Mouse (Mus musculus): ENCODE measurements at regions not wholly inside any gene's neighbourhood (a gene's known extent, or its start where the extent isn't known, plus 50 kb on each side); places are given as distances from the start of the nearest gene placed in this dataset.
A peak's percentile ranks its signal among the peaks of the same experiment; 100 is the strongest.

DNA sequence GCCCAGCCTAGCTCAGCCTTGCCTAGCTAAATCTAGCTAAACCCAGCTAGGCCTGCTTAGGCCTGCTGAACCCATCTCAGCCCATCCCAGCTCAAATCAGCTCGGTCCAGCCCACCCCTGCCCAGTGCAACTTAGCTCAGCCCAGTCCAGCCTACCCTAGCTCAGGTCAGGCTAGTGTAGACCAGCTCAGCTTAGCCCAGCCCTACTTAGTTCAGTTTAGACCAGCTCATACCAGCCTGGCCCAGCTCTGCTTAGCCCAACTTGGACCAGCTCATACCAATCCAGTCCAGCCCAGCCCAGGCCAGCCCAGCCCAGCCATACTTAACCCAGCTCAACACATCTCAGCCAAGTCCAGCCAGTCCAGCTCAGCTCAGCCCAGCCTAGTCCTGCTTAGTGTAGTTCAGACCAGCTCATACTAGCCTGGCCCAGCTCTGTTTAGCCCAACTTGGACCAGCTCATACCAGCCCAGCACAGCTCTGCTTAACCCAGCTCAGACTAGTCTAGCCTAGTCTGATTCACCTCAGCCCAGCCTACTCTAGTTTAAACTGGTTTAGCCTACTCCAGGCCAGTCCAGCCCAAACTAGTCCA lies 90.7 kb downstream of the Tmem121 start:
- Histone ChIP-seq H3K4me3 (ENCODE audit: insufficient read depth, low read length) (no peak overlapping the region), H3K27ac (ENCODE audit: insufficient read depth, low read length) (no peak overlapping the region), H3K4me1 (ENCODE audit: control insufficient read depth, insufficient read depth, low read length) (no peaks in the 10 kb centered on the region)
- TF ChIP-seq POLR2A (IDR thresholded peaks at IDR 0.05; ENCODE audit: extremely low read depth, insufficient read depth, low read length) (no peak), CTCF (IDR thresholded peaks at IDR 0.05; ENCODE audit: extremely low read depth, insufficient read depth, low read length) (no peak)

GRCm38 (mm10) chr12:113277741-113278140 lies 92.0 kb downstream of the Tmem121 start:
- H3K4me1 ChIP-seq (ENCODE audit: control insufficient read depth, insufficient read depth, low read length) = no peaks in the 10 kb centered on the region
- no peak overlapping the region for H3K4me3 ChIP-seq (ENCODE audit: insufficient read depth, low read length)
- no peak overlapping the region for H3K27ac ChIP-seq (ENCODE audit: insufficient read depth, low read length)
- TF ChIP-seq POLR2A (IDR thresholded peaks at IDR 0.05; ENCODE audit: extremely low read depth, insufficient read depth, low read length) (no peak), CTCF (IDR thresholded peaks at IDR 0.05; ENCODE audit: extremely low read depth, insufficient read depth, low read length) (no peak)

DNA sequence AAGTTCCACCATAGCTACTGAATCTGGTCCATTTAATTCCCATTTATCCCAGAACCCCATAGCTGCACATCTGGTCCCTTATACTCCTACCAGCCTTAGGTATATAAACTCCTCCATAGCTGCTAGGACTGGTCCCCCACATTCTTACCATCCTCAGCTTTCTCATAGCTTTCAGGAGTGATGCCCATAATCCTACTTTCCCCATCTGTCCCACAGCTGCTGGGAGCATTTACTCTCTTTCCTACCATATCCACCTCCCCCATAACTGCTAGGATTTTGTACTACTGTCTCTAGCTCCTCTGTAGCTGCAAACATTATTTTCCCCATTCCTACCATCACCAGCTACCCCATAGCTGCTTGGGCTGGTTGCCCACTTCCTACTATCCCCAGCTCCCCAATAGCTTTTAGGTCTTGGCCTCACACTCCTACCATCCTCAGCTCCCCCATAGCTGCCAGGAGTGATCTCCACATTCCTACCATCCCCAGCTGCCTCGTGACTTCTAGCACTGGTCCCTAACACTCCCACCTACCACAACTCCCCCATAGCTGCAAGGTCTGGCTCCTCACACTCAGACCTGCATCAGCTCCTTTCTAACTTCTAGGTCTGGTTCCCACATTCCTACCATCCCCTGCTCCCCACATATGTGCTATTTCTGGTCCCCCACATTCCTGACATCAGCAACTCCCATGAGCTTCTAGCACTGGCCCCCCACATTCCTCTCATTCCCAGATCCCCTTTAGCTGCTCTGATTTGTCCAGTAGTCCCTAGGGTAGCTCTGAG lies 106.5 kb downstream of the Tmem121 start:
- Histone ChIP-seq H3K4me1 (ENCODE audit: control insufficient read depth, insufficient read depth, low read length) (no peaks in the 10 kb centered on the region), H3K4me3 (ENCODE audit: insufficient read depth, low read length) (no peak overlapping the region), H3K27ac (ENCODE audit: insufficient read depth, low read length) (peak overlapping the region; percentile 77)
- TF ChIP-seq CTCF (IDR thresholded peaks at IDR 0.05; ENCODE audit: extremely low read depth, insufficient read depth, low read length) (no peak), POLR2A (IDR thresholded peaks at IDR 0.05; ENCODE audit: extremely low read depth, insufficient read depth, low read length) (no peak)

GRCm38 (mm10) chr12:113295924-113296323 lies 110.2 kb downstream of the Tmem121 start:
- Histone ChIP-seq H3K4me1 (ENCODE audit: control insufficient read depth, insufficient read depth, low read length) (no peaks in the 10 kb centered on the region), H3K4me3 (ENCODE audit: insufficient read depth, low read length) (no peak overlapping the region), H3K27ac (ENCODE audit: insufficient read depth, low read length) (no peak overlapping the region)
- TF ChIP-seq POLR2A (IDR thresholded peaks at IDR 0.05; ENCODE audit: extremely low read depth, insufficient read depth, low read length) (no peak), CTCF (IDR thresholded peaks at IDR 0.05; ENCODE audit: extremely low read depth, insufficient read depth, low read length) (no peak)

- H3K4me3 ChIP-seq (ENCODE audit: insufficient read depth, low read length) = no peak overlapping the region
- no peaks in the 10 kb centered on the region for H3K4me1 ChIP-seq (ENCODE audit: control insufficient read depth, insufficient read depth, low read length)
- TF ChIP-seq POLR2A (IDR thresholded peaks at IDR 0.05; ENCODE audit: extremely low read depth, insufficient read depth, low read length) = no peak
- TF ChIP-seq CTCF (IDR thresholded peaks at IDR 0.05; ENCODE audit: extremely low read depth, insufficient read depth, low read length) = no peak
- H3K27ac ChIP-seq (ENCODE audit: insufficient read depth, low read length) = no peak overlapping the region
Observed at GRCm38 (mm10) chr12:113305973-113306372, 120.2 kb downstream of the Tmem121 start.

DNA sequence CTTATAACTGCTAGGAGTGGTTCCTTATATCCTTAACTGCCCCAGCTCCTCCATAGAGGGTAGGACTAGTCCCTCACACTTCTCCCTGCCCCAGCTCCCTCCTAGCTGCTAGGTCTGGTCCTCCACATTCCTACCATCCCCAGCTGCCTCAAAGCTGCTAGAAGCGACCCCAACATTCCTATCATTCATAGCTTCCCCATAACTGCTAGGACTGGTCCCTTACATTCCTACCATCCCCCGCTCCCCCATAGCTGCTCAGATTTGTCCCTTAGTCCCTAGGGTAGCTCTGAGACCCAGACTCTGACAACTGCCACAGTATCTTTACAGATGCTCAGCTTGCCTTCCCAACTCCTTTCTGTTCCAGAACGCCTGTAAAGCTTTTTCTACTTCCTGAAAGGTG lies 127.6 kb downstream of the Tmem121 start:
- Histone ChIP-seq H3K4me3 (ENCODE audit: insufficient read depth, low read length) (no peak overlapping the region), H3K4me1 (ENCODE audit: control insufficient read depth, insufficient read depth, low read length) (no peaks in the 10 kb centered on the region), H3K27ac (ENCODE audit: insufficient read depth, low read length) (no peak overlapping the region)
- TF ChIP-seq POLR2A (IDR thresholded peaks at IDR 0.05; ENCODE audit: extremely low read depth, insufficient read depth, low read length) (no peak), CTCF (IDR thresholded peaks at IDR 0.05; ENCODE audit: extremely low read depth, insufficient read depth, low read length) (no peak)

- Histone ChIP-seq H3K27ac (ENCODE audit: insufficient read depth, low read length) (no peak overlapping the region), H3K4me3 (ENCODE audit: insufficient read depth, low read length) (no peak overlapping the region), H3K4me1 (ENCODE audit: control insufficient read depth, insufficient read depth, low read length) (no peaks in the 10 kb centered on the region)
- TF ChIP-seq CTCF (IDR thresholded peaks at IDR 0.05; ENCODE audit: extremely low read depth, insufficient read depth, low read length) (no peak), POLR2A (IDR thresholded peaks at IDR 0.05; ENCODE audit: extremely low read depth, insufficient read depth, low read length) (no peak)
Observed at GRCm38 (mm10) chr12:113314624-113315023, 128.9 kb downstream of the Tmem121 start.

- no peak overlapping the region for H3K4me3 ChIP-seq (ENCODE audit: insufficient read depth, low read length)
- no peaks in the 10 kb centered on the region for H3K4me1 ChIP-seq (ENCODE audit: control insufficient read depth, insufficient read depth, low read length)
- no peak overlapping the region for H3K27ac ChIP-seq (ENCODE audit: insufficient read depth, low read length)
- TF ChIP-seq CTCF (IDR thresholded peaks at IDR 0.05; ENCODE audit: extremely low read depth, insufficient read depth, low read length) (no peak), POLR2A (IDR thresholded peaks at IDR 0.05; ENCODE audit: extremely low read depth, insufficient read depth, low read length) (no peak)
Observed at GRCm38 (mm10) chr12:113321086-113321485, 135.4 kb downstream of the Tmem121 start.

GRCm38 (mm10) chr12:113322173-113322572 lies 136.4 kb downstream of the Tmem121 start:
- Histone ChIP-seq H3K4me3 (ENCODE audit: insufficient read depth, low read length) (no peak overlapping the region), H3K4me1 (ENCODE audit: control insufficient read depth, insufficient read depth, low read length) (no peaks in the 10 kb centered on the region), H3K27ac (ENCODE audit: insufficient read depth, low read length) (no peak overlapping the region)
- TF ChIP-seq POLR2A (IDR thresholded peaks at IDR 0.05; ENCODE audit: extremely low read depth, insufficient read depth, low read length) (no peak), CTCF (IDR thresholded peaks at IDR 0.05; ENCODE audit: extremely low read depth, insufficient read depth, low read length) (no peak)

GRCm38 (mm10) chr12:113327851-113328250 lies 142.1 kb downstream of the Tmem121 start:
- Histone ChIP-seq H3K27ac (ENCODE audit: insufficient read depth, low read length) (no peak overlapping the region), H3K4me3 (ENCODE audit: insufficient read depth, low read length) (no peak overlapping the region), H3K4me1 (ENCODE audit: control insufficient read depth, insufficient read depth, low read length) (no peaks in the 10 kb centered on the region)
- TF ChIP-seq CTCF (IDR thresholded peaks at IDR 0.05; ENCODE audit: extremely low read depth, insufficient read depth, low read length) (no peak), POLR2A (IDR thresholded peaks at IDR 0.05; ENCODE audit: extremely low read depth, insufficient read depth, low read length) (no peak)
